Mouse (Mus musculus): ENCODE results near the gene Foxl2. TPM values are rescaled to one million over a fixed set of nuclear protein-coding genes. Genes with fewer than 3 reads are reported as not detected.

The Foxl2 gene
- polyA plus RNA-seq, 2 experiments = not detected

- no peaks in the 10 kb centered on the region for H3K9me3 ChIP-seq (ENCODE audit: control insufficient read depth, low read length)
- H3K36me3 ChIP-seq (replicated peaks; ENCODE audit: control insufficient read depth, insufficient read depth, low read depth) = no peaks in the 10 kb centered on the region
- no peak for TF ChIP-seq CTCF (IDR thresholded peaks at IDR 0.05; ENCODE audit: low read depth)
- TF ChIP-seq EP300 (IDR thresholded peaks at IDR 0.05; ENCODE audit: low read depth) = no peak
- H3K4me1 ChIP-seq (replicated peaks; ENCODE audit: control insufficient read depth in 2 of 2, insufficient read depth in 2 of 2, low read length in 1 of 2) = no peaks in the 10 kb centered on the region
- H3K4me3 ChIP-seq (ENCODE audit: insufficient read depth in 1 of 2, low read depth in 2 of 2, low read length in 2 of 2) = no peak overlapping the region
- no peak overlapping the region for H3K27ac ChIP-seq
- ATAC-seq (ENCODE audit: insufficient read depth) = no peak
- 76% methylated on average over 6 of the region's 6 CpGs for WGBS (ENCODE audit: insufficient replicate concordance)
- H3K9ac ChIP-seq (replicated peaks) = no peak overlapping the region
- no peak overlapping the region for H3K4me2 ChIP-seq (ENCODE audit: low read depth)
- DNase-seq (ENCODE audit: low read depth in 3 of 3, low spot score in 3 of 3) = no peak
- no peaks in the 10 kb centered on the region for H3K27me3 ChIP-seq (ENCODE audit: control insufficient read depth, insufficient read depth, low read length)
Measured at GRCm38 (mm10) chr9:99001326-99001725, 46.2 kb downstream of the Foxl2 start.

Other genes with a start within 250 kb of the Foxl2 start
- not detected in 2 replicates for gene Prr23a1, start 112.8 kb upstream of the Foxl2 start, polyA plus RNA-seq (2012; rRNA removed)
- not detected in 2 replicates for gene Prr23a1, start 112.8 kb upstream of the Foxl2 start, polyA plus RNA-seq (2014; fragmentation: Nextera tagmentation; extraction: Ambion mirVana)
- not detected in 2 replicates for gene Prr23a2, start 98.8 kb upstream of the Foxl2 start, polyA plus RNA-seq (2012; rRNA removed)
- not detected in 2 replicates for gene Prr23a2, start 98.8 kb upstream of the Foxl2 start, polyA plus RNA-seq (2014; fragmentation: Nextera tagmentation; extraction: Ambion mirVana)
- not detected in 2 replicates for gene Prr23a3, start 90.5 kb upstream of the Foxl2 start, polyA plus RNA-seq (2012; rRNA removed)
- not detected in 2 replicates for gene Prr23a3, start 90.5 kb upstream of the Foxl2 start, polyA plus RNA-seq (2014; fragmentation: Nextera tagmentation; extraction: Ambion mirVana)
- gene 7420426K07Rik, start 52.2 kb upstream of the Foxl2 start, polyA plus RNA-seq (2012; rRNA removed) = not detected in 2 replicates
- gene 7420426K07Rik, start 52.2 kb upstream of the Foxl2 start, polyA plus RNA-seq (2014; fragmentation: Nextera tagmentation; extraction: Ambion mirVana) = not detected in 2 replicates
- gene Faim, start 31.1 kb downstream of the Foxl2 start, polyA plus RNA-seq (2012; rRNA removed) = 1.7 and 4.0 TPM in 2 replicates
- 14.0 and 14.4 TPM in 2 replicates for gene Faim, start 31.1 kb downstream of the Foxl2 start, polyA plus RNA-seq (2014; fragmentation: Nextera tagmentation; extraction: Ambion mirVana)
- gene Gm1123, start 80.4 kb downstream of the Foxl2 start, polyA plus RNA-seq (2012; rRNA removed) = 0.03 and 0.05 TPM in 2 replicates
- not detected in 2 replicates for gene Gm1123, start 80.4 kb downstream of the Foxl2 start, polyA plus RNA-seq (2014; fragmentation: Nextera tagmentation; extraction: Ambion mirVana)
- gene Pik3cb, start 185.3 kb downstream of the Foxl2 start, polyA plus RNA-seq (2012; rRNA removed) = 3.0 and 4.3 TPM in 2 replicates
- 1.8 and 2.3 TPM in 2 replicates for gene Pik3cb, start 185.3 kb downstream of the Foxl2 start, polyA plus RNA-seq (2014; fragmentation: Nextera tagmentation; extraction: Ambion mirVana)

Measured in liver, embryonic 14.5 days (tissue).